Mouse (Mus musculus): Measurements from ENCODE around the gene Dnajc6.

DNA sequence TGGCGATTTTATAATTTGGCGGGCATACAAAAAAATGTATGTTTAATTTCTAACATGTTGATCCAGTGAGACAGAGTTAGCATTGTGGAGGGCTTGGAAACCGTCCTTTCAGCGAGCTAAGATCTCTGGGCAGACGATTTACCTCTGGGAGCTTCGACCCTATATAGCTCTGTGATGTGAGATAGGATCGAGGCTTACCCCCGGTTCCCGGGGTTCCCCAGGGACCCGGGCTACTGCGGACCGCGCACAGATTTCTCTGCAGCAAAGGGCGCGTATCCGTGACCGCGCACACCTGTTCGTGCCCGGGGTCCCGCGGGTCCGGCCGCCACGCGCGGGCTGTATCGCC lies 287 bp upstream of the Dnajc6 start:
- TF ChIP-seq CTCF (IDR thresholded peaks at IDR 0.05; ENCODE audit: control insufficient read depth, insufficient read depth, insufficient replicate concordance, low read depth, low read length) (no peak), POLR2A (IDR thresholded peaks at IDR 0.05; ENCODE audit: control insufficient read depth, low read depth, low read length) (no peak)

Data from testis, adult 2 months (tissue).